Mouse (Mus musculus) stomach, postnatal 0 days (tissue): ENCODE measurements around the gene Lpp. TPM values are rescaled to one million over a fixed set of nuclear protein-coding genes. Genes with fewer than 3 reads are reported as not detected.

Source experiments
- ATAC-seq: fragments of 200-750 bp; cut with Nextera tagmentation; 2 replicates; pipeline ENCODE4 v1.8.0; 2017; ENCODE audit not compliant: low FRiP score, low TSS enrichment
- DNase-seq: peaks from one replicate; pipeline ENCODE4 v3.0.0-alpha.2; 2016; ENCODE audit warnings: low spot score
- H3K27ac ChIP-seq: fragments of 300-500 bp; sonication (generic); replicated peaks from 2 replicates; pipeline ENCODE4 v1.5.1; 2014; ENCODE audit warnings: mild to moderate bottlenecking, control low read depth
- H3K27me3 ChIP-seq: fragments of 300-500 bp; sonication (generic); 2 replicates; pipeline ENCODE4 v1.6.1; 2014; ENCODE audit warnings: low read length; ENCODE audit not compliant: control insufficient read depth, insufficient read depth
- H3K36me3 ChIP-seq: fragments of 300-500 bp; sonication (generic); 2 replicates; pipeline ENCODE4 v1.6.1; 2014; ENCODE audit warnings: low read length, mixed read lengths; ENCODE audit not compliant: control insufficient read depth, insufficient read depth
- H3K4me1 ChIP-seq: fragments of 300-500 bp; sonication (generic); replicated peaks from 2 replicates; pipeline ENCODE4 v1.6.1; 2014; ENCODE audit warnings: antibody characterized with exemption; ENCODE audit not compliant: control insufficient read depth, insufficient read depth
- H3K4me2 ChIP-seq: fragments of 300-500 bp; sonication (generic); replicated peaks from 2 replicates; pipeline ENCODE4 v1.6.1; 2014; ENCODE audit warnings: low read depth, mild to moderate bottlenecking, control low read depth, moderate library complexity
- H3K4me3 ChIP-seq: fragments of 300-500 bp; sonication (generic); 2 replicates; pipeline ENCODE4 v1.5.1; 2014; ENCODE audit warnings: low read depth, low read length, control low read depth
- H3K9ac ChIP-seq: fragments of 300-500 bp; sonication (generic); 2 replicates; pipeline ENCODE4 v1.6.1; 2014; ENCODE audit warnings: mild to moderate bottlenecking, low read length, control low read depth, mixed read lengths
- H3K9me3 ChIP-seq: fragments of 300-500 bp; sonication (generic); 2 replicates; pipeline ENCODE4 v1.6.1; 2016; ENCODE audit warnings: low read length; ENCODE audit not compliant: control insufficient read depth
- CTCF ChIP-seq: IDR thresholded peaks from 2 replicates; pipeline ENCODE4 v1.5.1; 2016; ENCODE audit warnings: antibody characterized with exemption, low read depth, mild to moderate bottlenecking, moderate library complexity
- EP300 ChIP-seq: optimal IDR thresholded peaks from 2 replicates; pipeline ENCODE3; 2016; ENCODE audit warnings: antibody characterized with exemption
- WGBS: fragments of 180-500 bp; shearing (Covaris S2); extraction: QIAGEN DNeasy Blood & Tissue Kit; methylation state at CpG from one replicate; pipeline ENCODE4 v1.1.7; 2014; 5-methylcytosine and 5-hydroxymethylcytosine counted together
- polyA plus RNA-seq: library from polyadenylated mRNA; unstranded; fragments of >200 nt; fragmentation: Nextera tagmentation; extraction: Ambion mirVana; gene quantifications from 2 replicates; pipeline ENCODE4 v1.2.1, GENCODE M21; 2015

The Lpp gene
- polyA plus RNA-seq, 1 experiment from 2014 or later: 51.3 TPM

DNA sequence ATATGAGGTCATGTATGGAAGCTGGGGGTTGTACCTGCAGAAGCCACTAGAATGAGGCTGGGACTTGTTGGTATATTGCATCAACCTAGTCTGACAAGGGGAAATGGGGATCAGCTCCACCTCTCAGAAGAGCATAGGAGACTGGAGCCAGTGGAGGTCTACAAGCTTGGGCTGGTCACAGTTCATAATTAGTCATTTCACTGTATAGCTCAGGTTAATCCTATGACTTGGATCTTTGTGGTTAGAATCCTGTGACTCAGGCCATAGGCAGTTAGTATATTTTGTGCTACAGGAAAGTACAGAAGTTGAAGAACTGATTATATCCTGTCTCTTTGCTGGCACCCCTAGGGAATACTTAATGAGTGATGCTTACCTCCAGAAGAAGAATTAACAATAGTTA, 285.6 kb downstream of the Lpp start:
- peak; percentile 64; the same call in 1 of the 2 replicates for ATAC-seq
- Histone ChIP-seq H3K27me3 (no peaks in the 10 kb centered on the region), H3K4me1 (no peaks in the 10 kb centered on the region)

DNA sequence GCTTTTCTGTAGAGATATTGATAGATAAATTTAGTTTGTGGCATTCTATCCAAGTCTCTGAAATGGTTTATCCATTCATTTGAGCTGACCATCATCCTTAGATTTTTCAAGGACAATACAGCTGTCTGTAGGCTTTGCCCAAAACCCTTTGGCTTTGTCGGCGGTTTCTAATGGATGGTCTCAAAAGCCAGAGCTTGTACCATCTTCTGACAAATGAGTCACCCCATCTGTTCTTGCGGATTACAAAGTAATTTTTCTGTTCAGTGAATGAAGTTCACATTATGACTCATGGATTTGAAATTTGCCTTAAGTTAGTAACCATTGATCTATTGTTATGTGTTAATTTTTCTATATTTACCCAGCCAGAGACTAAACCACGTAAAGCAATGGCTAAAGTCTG, 301.8 kb downstream of the Lpp start:
- DNase-seq (no peak), ATAC-seq (no peak)
- 52% methylated on average over 4 of the region's 4 CpGs for WGBS
- H3K27ac ChIP-seq: no peak overlapping the region
- H3K4me2 ChIP-seq: no peak overlapping the region
- H3K36me3 ChIP-seq: no peaks in the 10 kb centered on the region
- H3K27me3 ChIP-seq: no peaks in the 10 kb centered on the region
- no peak overlapping the region for H3K4me3 ChIP-seq
- no peaks in the 10 kb centered on the region for H3K9me3 ChIP-seq
- no peaks in the 10 kb centered on the region for H3K4me1 ChIP-seq
- no peak overlapping the region for H3K9ac ChIP-seq
- TF ChIP-seq CTCF (no peak), EP300 (no peak)

More for the DNA sequence above, 285.6 kb downstream of the Lpp start:
- no peak for DNase-seq
- Histone ChIP-seq H3K9ac (no peak overlapping the region), H3K9me3 (no peaks in the 10 kb centered on the region), H3K27ac (no peak overlapping the region), H3K36me3 (peaks cover 10% of the 10 kb centered on the region), H3K4me2 (no peak overlapping the region), H3K4me3 (no peak overlapping the region)
- TF ChIP-seq CTCF (no peak), EP300 (peak; percentile 23)

DNA sequence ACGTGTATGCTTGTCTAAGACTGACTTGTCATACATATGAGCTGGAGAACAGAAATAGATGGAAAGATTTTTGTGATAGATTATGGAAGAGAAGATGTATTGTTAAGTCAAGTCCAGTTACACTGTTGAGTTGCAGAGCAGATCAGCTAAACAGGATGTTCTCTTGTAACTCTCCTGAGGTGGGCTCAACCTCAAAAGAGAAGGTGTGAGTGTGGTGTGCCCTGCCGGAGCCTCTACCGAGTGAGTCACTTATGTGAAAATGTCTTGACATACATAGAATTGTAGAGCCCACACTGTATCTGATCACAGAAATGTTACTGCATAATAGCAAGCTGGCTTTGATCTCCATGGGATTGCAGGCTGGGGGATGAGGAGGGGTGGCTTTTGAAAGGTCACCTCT, 310.9 kb downstream of the Lpp start:
- 81% methylated on average over 3 of the region's 3 CpGs for WGBS
- Histone ChIP-seq H3K4me1 (no peaks in the 10 kb centered on the region), H3K36me3 (no peaks in the 10 kb centered on the region), H3K27me3 (no peaks in the 10 kb centered on the region), H3K4me2 (no peak overlapping the region), H3K9me3 (no peaks in the 10 kb centered on the region), H3K4me3 (no peak overlapping the region), H3K27ac (no peak overlapping the region), H3K9ac (no peak overlapping the region)
- TF ChIP-seq CTCF (no peak), EP300 (no peak)
- DNase-seq (no peak), ATAC-seq (no peak)

DNA sequence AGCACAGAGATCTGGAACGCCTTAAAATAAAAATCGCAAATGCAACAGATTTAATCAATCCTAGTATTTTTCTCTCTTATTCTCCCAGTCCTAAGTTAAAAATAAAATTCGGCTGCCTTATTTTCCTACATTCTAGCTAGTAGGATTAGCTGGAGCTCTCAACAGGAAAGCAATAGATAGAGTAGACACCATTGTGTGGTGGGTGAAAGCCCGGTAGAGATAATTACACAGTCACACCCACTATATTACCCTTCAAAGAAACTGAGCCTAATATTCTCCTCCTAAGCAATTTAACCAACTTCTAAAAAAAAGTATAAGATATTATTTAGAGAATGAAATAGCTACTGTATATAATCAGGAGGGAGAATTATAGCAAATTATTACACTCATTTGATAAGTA, 330.3 kb downstream of the Lpp start:
- H3K27me3 ChIP-seq: no peaks in the 10 kb centered on the region
- no peak overlapping the region for H3K4me2 ChIP-seq
- H3K4me1 ChIP-seq: no peaks in the 10 kb centered on the region
- H3K9me3 ChIP-seq: no peaks in the 10 kb centered on the region
- no peak for ATAC-seq
- 79% methylated on average over 4 of the region's 4 CpGs for WGBS
- no peaks in the 10 kb centered on the region for H3K36me3 ChIP-seq
- H3K9ac ChIP-seq: no peak overlapping the region
- no peak overlapping the region for H3K4me3 ChIP-seq
- no peak overlapping the region for H3K27ac ChIP-seq
- no peak for DNase-seq
- TF ChIP-seq CTCF (no peak), EP300 (no peak)

DNA sequence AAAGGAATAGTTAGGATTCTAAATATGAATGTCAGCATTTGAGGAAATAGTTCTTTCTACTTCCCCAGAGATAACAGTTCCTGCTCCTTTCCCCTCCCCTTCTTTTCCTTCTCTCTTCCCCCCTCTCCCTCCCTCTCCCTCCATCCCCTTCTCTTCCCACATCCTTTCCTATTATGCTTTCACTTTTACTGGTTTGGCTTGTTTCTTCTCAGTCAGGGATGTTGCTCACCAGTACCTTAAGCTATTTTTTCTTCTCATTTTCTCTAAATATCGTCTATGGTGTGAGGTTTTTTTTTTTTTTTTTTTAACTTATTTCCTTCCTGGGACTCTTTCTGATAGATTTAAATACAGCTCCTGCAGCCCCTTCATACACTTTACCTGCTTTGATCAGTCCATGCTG, 339.4 kb downstream of the Lpp start:
- Histone ChIP-seq H3K4me3 (no peak overlapping the region), H3K27me3 (no peaks in the 10 kb centered on the region), H3K4me2 (no peak overlapping the region), H3K27ac (no peak overlapping the region), H3K4me1 (no peaks in the 10 kb centered on the region), H3K9me3 (no peaks in the 10 kb centered on the region), H3K9ac (no peak overlapping the region), H3K36me3 (no peaks in the 10 kb centered on the region)
- no peak for ATAC-seq
- TF ChIP-seq CTCF: no peak
- no peak for TF ChIP-seq EP300
- WGBS: 58% methylated on average over 1 of the region's 1 CpGs
- no peak for DNase-seq

DNA sequence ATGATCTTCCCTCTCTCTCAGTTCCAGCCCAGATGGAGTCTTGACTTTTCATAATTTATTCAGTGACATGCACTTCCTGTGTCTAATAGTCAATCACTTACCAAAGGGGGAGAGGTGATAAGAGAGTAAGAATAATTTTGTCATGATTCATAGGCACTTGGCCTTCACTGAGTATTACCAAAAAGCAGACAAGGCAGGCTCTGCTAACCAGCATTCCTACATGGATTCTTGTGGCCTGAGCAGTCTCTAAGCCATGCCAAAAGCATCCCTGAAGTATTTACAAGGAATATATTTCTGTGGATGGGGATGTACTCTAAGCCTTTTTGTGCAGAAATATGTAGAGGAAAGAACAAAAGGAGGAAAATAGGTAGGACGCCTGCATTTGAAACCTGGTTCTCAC, 340.0 kb downstream of the Lpp start:
- ATAC-seq (no peak), DNase-seq (no peak)
- Histone ChIP-seq H3K9me3 (no peaks in the 10 kb centered on the region), H3K4me3 (no peak overlapping the region), H3K9ac (no peak overlapping the region), H3K36me3 (no peaks in the 10 kb centered on the region), H3K27ac (no peak overlapping the region), H3K27me3 (no peaks in the 10 kb centered on the region), H3K4me1 (no peaks in the 10 kb centered on the region), H3K4me2 (no peak overlapping the region)
- TF ChIP-seq EP300 (no peak), CTCF (no peak)
- WGBS: 89% methylated on average over 1 of the region's 1 CpGs
